Mouse (Mus musculus) kidney, postnatal 0 days (tissue): ENCODE results near the gene Cep19. TPM values are rescaled to one million over a fixed set of nuclear protein-coding genes. Genes with fewer than 3 reads are reported as not detected.

Source experiments
- ATAC-seq: fragments of 200-750 bp; cut with Nextera tagmentation; replicated peaks from 2 replicates; pipeline ENCODE4 v1.8.0; 2017; ENCODE audit warnings: low read depth, moderate number of reproducible peaks, moderate TSS enrichment, moderate library complexity; ENCODE audit not compliant: low FRiP score
- DNase-seq: peaks from one replicate; pipeline ENCODE4 v3.0.0-alpha.2; 2016; ENCODE audit warnings: low spot score
- H3K27ac ChIP-seq: fragments of 300-500 bp; sonication (generic); 2 replicates; pipeline ENCODE4 v1.5.1; 2014; ENCODE audit warnings: mild to moderate bottlenecking
- H3K27me3 ChIP-seq: fragments of 300-500 bp; sonication (generic); 2 replicates; pipeline ENCODE4 v1.6.1; 2014; ENCODE audit warnings: low read length, mixed read lengths; ENCODE audit not compliant: insufficient read depth
- H3K36me3 ChIP-seq: fragments of 300-500 bp; sonication (generic); 2 replicates; pipeline ENCODE4 v1.6.1; 2014; ENCODE audit warnings: low read length, mixed read lengths; ENCODE audit not compliant: insufficient read depth
- H3K4me1 ChIP-seq: fragments of 300-500 bp; sonication (generic); replicated peaks from 2 replicates; pipeline ENCODE4 v1.6.1; 2014; ENCODE audit warnings: antibody characterized with exemption, low read length, mixed read lengths; ENCODE audit not compliant: insufficient read depth
- H3K4me2 ChIP-seq: fragments of 300-500 bp; sonication (generic); 2 replicates; pipeline ENCODE4 v1.6.1; 2014; ENCODE audit warnings: mild to moderate bottlenecking, low read length, moderate library complexity, mixed read lengths
- H3K4me3 ChIP-seq: fragments of 300-500 bp; sonication (generic); replicated peaks from 2 replicates; pipeline ENCODE4 v1.5.1; 2014; ENCODE audit warnings: low read depth, low read length
- H3K9ac ChIP-seq: fragments of 300-500 bp; sonication (generic); 2 replicates; pipeline ENCODE4 v1.6.1; 2014; ENCODE audit warnings: low read depth, low read length
- H3K9me3 ChIP-seq: fragments of 300-500 bp; sonication (generic); replicated peaks from 2 replicates; pipeline ENCODE4 v1.6.1; 2016; ENCODE audit warnings: low read length, inconsistent platforms, mixed read lengths
- CTCF ChIP-seq: IDR thresholded peaks from 2 replicates; pipeline ENCODE4 v1.5.1; 2016; ENCODE audit warnings: antibody characterized with exemption, low read depth, mild to moderate bottlenecking, moderate library complexity
- WGBS: fragments of 180-500 bp; shearing (Covaris S2); extraction: QIAGEN DNeasy Blood & Tissue Kit; methylation state at CpG from one replicate; pipeline ENCODE4 v1.1.7; 2014; 5-methylcytosine and 5-hydroxymethylcytosine counted together
- polyA plus RNA-seq: library from polyadenylated mRNA; unstranded; fragments of >200 nt; fragmentation: Nextera tagmentation; extraction: Ambion mirVana; gene quantifications from 2 replicates; pipeline ENCODE4 v1.2.1, GENCODE M21; 2015

Cep19 gene
- polyA plus RNA-seq, 1 experiment from 2014 or later, result 45.2 TPM

- no peaks in the 10 kb centered on the region for H3K4me1 ChIP-seq
- no peaks in the 10 kb centered on the region for H3K36me3 ChIP-seq
- DNase-seq, result no peak
- no peaks in the 10 kb centered on the region for H3K27me3 ChIP-seq
- no peaks in the 10 kb centered on the region for H3K9me3 ChIP-seq
- ATAC-seq, result no peak
- 83% methylated on average over 10 of the region's 10 CpGs for WGBS
- no peak overlapping the region for H3K27ac ChIP-seq
- no peak overlapping the region for H3K9ac ChIP-seq
- TF ChIP-seq CTCF, result no peak
- H3K4me3 ChIP-seq, result no peak overlapping the region
- H3K4me2 ChIP-seq, result no peak overlapping the region
Observed at GRCm38 (mm10) chr16:32114406-32114805, 14.8 kb downstream of the Cep19 start.

DNA sequence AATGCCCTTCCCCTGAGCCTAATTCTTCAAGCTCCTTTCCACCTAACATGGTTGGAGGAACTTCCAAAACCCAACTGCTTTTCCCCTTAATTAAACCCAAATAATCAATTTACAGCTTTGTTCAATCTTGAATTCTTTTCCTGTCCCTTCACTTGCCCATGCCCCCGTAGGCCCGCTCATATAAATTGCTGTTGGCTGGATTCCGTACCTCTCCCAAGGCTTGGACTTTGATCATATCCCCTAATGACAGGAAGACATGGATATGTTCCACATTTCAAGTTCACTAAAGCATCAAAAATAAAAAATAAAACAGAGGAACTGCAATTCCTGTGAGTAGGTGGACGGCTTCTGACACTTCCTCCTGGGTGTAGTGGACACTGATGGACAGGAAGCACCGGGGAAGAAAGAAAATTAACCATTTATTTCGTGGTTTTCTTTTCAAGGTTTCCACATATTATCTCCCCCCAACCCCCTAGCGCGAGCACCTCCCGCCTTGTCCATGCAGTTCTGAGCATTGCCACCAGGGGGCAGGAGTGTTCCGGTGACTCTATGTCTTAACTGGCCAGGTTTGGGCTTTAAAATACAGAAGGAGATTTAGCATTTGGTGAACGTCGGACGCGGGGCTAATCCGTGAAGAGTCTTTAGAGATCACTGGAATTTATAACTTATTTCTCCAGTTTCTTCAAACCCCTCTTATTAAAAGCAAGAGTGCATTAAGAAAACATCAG is 15.5 kb downstream of the Cep19 start:
- DNase-seq (peak; percentile 86), ATAC-seq (no peak)
- Histone ChIP-seq H3K36me3 (no peaks in the 10 kb centered on the region), H3K9me3 (no peaks in the 10 kb centered on the region), H3K4me3 (no peak overlapping the region), H3K9ac (no peak overlapping the region), H3K4me1 (no peaks in the 10 kb centered on the region), H3K4me2 (peak overlapping the region; percentile 35), H3K27ac (no peak overlapping the region), H3K27me3 (no peaks in the 10 kb centered on the region)
- WGBS, result 8% methylated on average over 15 of the region's 15 CpGs
- TF ChIP-seq CTCF, result peak; percentile 98

DNA sequence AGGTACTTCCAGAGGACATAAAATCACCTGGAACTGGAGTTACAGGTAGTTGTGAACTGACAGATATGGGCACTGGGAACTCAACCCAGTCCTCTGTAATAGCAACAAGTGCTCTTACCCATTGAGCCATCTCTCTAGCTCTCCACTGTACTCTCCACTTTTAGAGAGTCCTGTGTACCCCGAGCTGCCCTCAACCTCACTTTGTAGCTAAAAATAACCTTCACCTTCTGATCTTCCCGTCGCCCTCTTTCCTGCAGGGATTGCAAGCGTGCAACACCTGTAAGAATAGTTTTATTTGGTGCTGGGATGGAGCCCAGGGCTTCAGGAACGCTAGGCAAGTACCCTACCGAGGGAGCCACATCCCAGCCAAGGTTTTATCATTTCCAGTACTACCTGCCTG is 16.2 kb downstream of the Cep19 start:
- H3K9ac ChIP-seq, result no peak overlapping the region
- H3K36me3 ChIP-seq, result no peaks in the 10 kb centered on the region
- H3K4me2 ChIP-seq, result peak overlapping the region; percentile 35; the same call in 1 of the 2 replicates
- TF ChIP-seq CTCF, result no peak
- H3K4me3 ChIP-seq, result no peak overlapping the region
- H3K4me1 ChIP-seq, result no peaks in the 10 kb centered on the region
- WGBS, result 58% methylated on average over 6 of the region's 6 CpGs
- no peak overlapping the region for H3K27ac ChIP-seq
- H3K9me3 ChIP-seq, result no peaks in the 10 kb centered on the region
- ATAC-seq (no peak), DNase-seq (no peak)
- H3K27me3 ChIP-seq, result no peaks in the 10 kb centered on the region

GRCm38 (mm10) chr16:32116186-32116585 is 16.6 kb downstream of the Cep19 start:
- no peaks in the 10 kb centered on the region for H3K4me1 ChIP-seq
- TF ChIP-seq CTCF, result no peak
- no peaks in the 10 kb centered on the region for H3K27me3 ChIP-seq
- no peak overlapping the region for H3K4me3 ChIP-seq
- no peak overlapping the region for H3K9ac ChIP-seq
- no peak overlapping the region for H3K4me2 ChIP-seq
- H3K9me3 ChIP-seq, result no peaks in the 10 kb centered on the region
- no peak for DNase-seq
- H3K36me3 ChIP-seq, result no peaks in the 10 kb centered on the region
- WGBS, result 35% methylated on average over 5 of the region's 5 CpGs
- no peak overlapping the region for H3K27ac ChIP-seq
- ATAC-seq, result no peak

GRCm38 (mm10) chr16:32120454-32120853 is 20.9 kb downstream of the Cep19 start:
- Histone ChIP-seq H3K36me3 (no peaks in the 10 kb centered on the region), H3K4me3 (no peak overlapping the region), H3K27ac (no peak overlapping the region), H3K4me2 (no peak overlapping the region), H3K9ac (no peak overlapping the region), H3K27me3 (no peaks in the 10 kb centered on the region), H3K4me1 (no peaks in the 10 kb centered on the region), H3K9me3 (no peaks in the 10 kb centered on the region)
- no peak for DNase-seq
- no peak for ATAC-seq
- TF ChIP-seq CTCF, result no peak
- 79% methylated on average over 3 of the region's 3 CpGs for WGBS

GRCm38 (mm10) chr16:32124020-32124419 is 24.4 kb downstream of the Cep19 start:
- 87% methylated on average over 7 of the region's 7 CpGs for WGBS
- H3K9ac ChIP-seq, result no peak overlapping the region
- no peaks in the 10 kb centered on the region for H3K4me1 ChIP-seq
- no peak overlapping the region for H3K4me2 ChIP-seq
- no peaks in the 10 kb centered on the region for H3K9me3 ChIP-seq
- DNase-seq (no peak), ATAC-seq (no peak)
- no peaks in the 10 kb centered on the region for H3K36me3 ChIP-seq
- H3K4me3 ChIP-seq, result no peak overlapping the region
- no peaks in the 10 kb centered on the region for H3K27me3 ChIP-seq
- H3K27ac ChIP-seq, result peak overlapping the region; percentile 54; the same call in 1 of the 2 replicates
- TF ChIP-seq CTCF, result no peak
